Mouse (Mus musculus): ENCODE measurements around the gene Usp24.

GRCm38 (mm10) chr4:106323318-106323717, 7.3 kb downstream of the Usp24 start:
- TF ChIP-seq POLR2A (IDR thresholded peaks at IDR 0.05; ENCODE audit: control insufficient read depth in 1 of 2, insufficient read depth in 1 of 2, low read depth in 1 of 2, low read length in 2 of 2, poor library complexity in 1 of 2) (no peak), RAD21 (IDR thresholded peaks at IDR 0.05; ENCODE audit: low read depth, low read length) (no peak), E2F4 (IDR thresholded peaks at IDR 0.05; ENCODE audit: borderline replicate concordance, low read depth, low read length) (no peak), NRF1 (IDR thresholded peaks at IDR 0.05; ENCODE audit: insufficient read depth, low read depth, low read length, poor library complexity, severe bottlenecking) (no peak), CTCF (IDR thresholded peaks at IDR 0.05 in 2 of 3, conservative IDR thresholded peaks at IDR 0.05 in 1 of 3; ENCODE audit: control insufficient read depth in 1 of 3, insufficient read depth in 1 of 3, low read depth in 2 of 3, low read length in 3 of 3, poor library complexity in 1 of 3, severe bottlenecking in 1 of 3) (no peak), HCFC1 (IDR thresholded peaks at IDR 0.05; ENCODE audit: low read depth, low read length) (no peak)
